Mouse (Mus musculus) neural tube, embryonic 12.5 days (tissue): ENCODE measurements at regions not wholly inside any gene's neighbourhood (a gene's known extent, or its start where the extent isn't known, plus 50 kb on each side); places are given as distances from the start of the nearest gene placed in this dataset.
"Not testable (repeated sequence)": the region's sequence is repeated elsewhere in the genome, so short reads cannot be mapped to it uniquely, and the experiment has no call there.

Experiments used
- ATAC-seq: fragments of 200-750 bp; cut with Nextera tagmentation; 2 replicates; pipeline ENCODE4 v1.8.0; 2017; ENCODE audit warnings: low read depth, mild to moderate bottlenecking, moderate TSS enrichment, moderate library complexity; ENCODE audit not compliant: low FRiP score
- H3K27ac ChIP-seq: fragments of 300-500 bp; sonication (generic); 2 replicates; pipeline ENCODE4 v1.5.1; 2016
- H3K27me3 ChIP-seq: fragments of 300-500 bp; sonication (generic); replicated peaks from 2 replicates; pipeline ENCODE4 v1.6.1; 2016; ENCODE audit warnings: mild to moderate bottlenecking
- H3K36me3 ChIP-seq: fragments of 300-500 bp; sonication (generic); 2 replicates; pipeline ENCODE4 v1.6.1; 2016; ENCODE audit warnings: mild to moderate bottlenecking
- H3K4me1 ChIP-seq: fragments of 300-500 bp; sonication (generic); 2 replicates; pipeline ENCODE4 v1.6.1; 2016
- H3K4me2 ChIP-seq: fragments of 300-500 bp; sonication (generic); replicated peaks from 2 replicates; pipeline ENCODE4 v1.6.1; 2016; ENCODE audit warnings: mild to moderate bottlenecking
- H3K4me3 ChIP-seq: fragments of 300-500 bp; sonication (generic); 2 replicates; pipeline ENCODE4 v1.5.1; 2016
- H3K9ac ChIP-seq: fragments of 300-500 bp; sonication (generic); 2 replicates; pipeline ENCODE4 v1.6.1; 2016; ENCODE audit warnings: mild to moderate bottlenecking
- H3K9me3 ChIP-seq: fragments of 300-500 bp; sonication (generic); 2 replicates; pipeline ENCODE4 v1.6.1; 2016; ENCODE audit warnings: mild to moderate bottlenecking
- WGBS: fragments of 180-500 bp; shearing (Covaris S2); methylation state at CpG from one replicate; pipeline ENCODE4 v1.1.7; 2016; 5-methylcytosine and 5-hydroxymethylcytosine counted together

DNA sequence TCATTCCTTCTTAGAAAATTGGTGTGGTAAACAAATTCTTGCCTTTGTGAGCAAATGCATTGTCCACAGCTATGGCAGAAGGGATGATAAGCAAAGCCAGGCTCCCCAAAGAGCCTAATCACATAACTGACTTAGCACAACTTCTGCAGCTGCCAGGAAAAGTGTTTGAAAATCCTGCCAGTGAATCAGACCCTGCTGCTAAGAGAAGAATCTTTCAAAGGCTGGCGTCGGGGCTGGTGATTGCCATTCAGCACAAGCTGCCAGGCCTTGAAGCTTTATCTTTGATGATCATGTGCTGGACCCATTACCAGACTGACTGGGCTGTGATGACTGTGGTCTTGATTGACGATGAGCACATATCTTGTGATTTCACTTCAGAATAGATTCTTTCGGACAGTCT is 713.9 kb upstream of the Tex47 start:
- WGBS = 85% methylated on average over 4 of the region's 4 CpGs
- no peak overlapping the region for H3K27ac ChIP-seq
- no peaks in the 10 kb centered on the region for H3K27me3 ChIP-seq
- H3K4me2 ChIP-seq = no peak overlapping the region
- H3K9ac ChIP-seq = no peak overlapping the region
- no peaks in the 10 kb centered on the region for H3K4me1 ChIP-seq
- ATAC-seq = no peak
- no peaks in the 10 kb centered on the region for H3K36me3 ChIP-seq
- H3K9me3 ChIP-seq = no peaks in the 10 kb centered on the region
- no peak overlapping the region for H3K4me3 ChIP-seq

DNA sequence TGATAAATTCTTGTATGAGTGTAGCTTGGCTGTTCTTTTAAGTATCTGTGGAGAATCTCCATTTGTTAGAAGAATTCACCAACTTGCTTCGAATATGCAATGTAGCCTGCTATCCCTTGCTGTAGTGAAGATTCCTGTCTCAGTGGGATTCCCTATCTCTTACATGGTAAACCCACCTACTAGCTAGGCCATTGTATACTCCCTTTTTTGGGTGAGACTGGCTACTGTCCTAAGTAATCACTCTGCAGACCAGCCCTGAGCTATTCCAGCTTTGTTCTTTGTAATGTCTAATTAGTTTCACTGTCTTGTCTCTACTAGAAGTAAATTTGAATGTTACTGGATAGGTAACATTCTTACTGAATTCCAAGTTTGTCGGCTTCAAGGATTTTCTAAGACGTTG is 692.8 kb upstream of the Tex47 start:
- not testable (repeated sequence) for H3K27me3 ChIP-seq, H3K9ac ChIP-seq, H3K4me3 ChIP-seq, H3K36me3 ChIP-seq, H3K4me1 ChIP-seq, H3K9me3 ChIP-seq, ATAC-seq, H3K27ac ChIP-seq, H3K4me2 ChIP-seq
- 80% methylated on average over 3 of the region's 3 CpGs for WGBS

- ATAC-seq = peak; percentile 58; the same call in 1 of the 2 replicates
- Histone ChIP-seq H3K9ac (no peak overlapping the region), H3K4me1 (no peaks in the 10 kb centered on the region), H3K27ac (no peak overlapping the region), H3K36me3 (no peaks in the 10 kb centered on the region), H3K4me2 (no peak overlapping the region), H3K4me3 (no peak overlapping the region), H3K27me3 (no peaks in the 10 kb centered on the region), H3K9me3 (no peaks in the 10 kb centered on the region)
- WGBS = 51% methylated on average over 3 of the region's 3 CpGs
Measured at GRCm38 (mm10) chr5:6644869-6645268, 659.0 kb upstream of the Tex47 start.

DNA sequence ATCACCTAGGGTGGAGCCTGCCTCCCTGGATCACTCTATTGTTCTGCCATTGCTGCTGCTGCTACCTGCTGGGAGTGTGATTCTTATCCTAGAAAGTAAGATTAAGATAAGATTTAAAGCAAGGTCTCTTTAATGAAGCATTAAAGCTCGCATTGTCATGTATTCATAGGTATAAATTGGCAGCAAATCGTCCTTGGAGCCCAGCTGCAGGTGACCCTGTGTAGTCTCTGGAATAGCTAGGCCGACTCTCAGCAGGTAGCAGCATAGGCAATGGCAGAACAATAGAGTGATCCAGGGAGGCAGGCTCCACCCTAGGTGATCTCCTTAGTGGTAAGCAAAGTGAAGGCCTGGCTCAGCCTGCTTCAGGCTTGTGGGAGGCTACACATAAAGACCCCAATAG is 627.7 kb upstream of the Tex47 start:
- H3K9me3 ChIP-seq, H3K27ac ChIP-seq, ATAC-seq, H3K4me1 ChIP-seq, H3K36me3 ChIP-seq, H3K4me2 ChIP-seq, H3K27me3 ChIP-seq, H3K4me3 ChIP-seq, H3K9ac ChIP-seq: not testable (repeated sequence)
- whole genome bisulfite sequencing = 55% methylated on average over 3 of the region's 3 CpGs

- Histone ChIP-seq H3K9me3 (no peaks in the 10 kb centered on the region), H3K27ac (no peak overlapping the region), H3K9ac (no peak overlapping the region), H3K4me2 (no peak overlapping the region), H3K4me1 (no peaks in the 10 kb centered on the region), H3K27me3 (no peaks in the 10 kb centered on the region), H3K4me3 (no peak overlapping the region), H3K36me3 (no peaks in the 10 kb centered on the region)
- no peak for ATAC-seq
- WGBS = 76% methylated on average over 4 of the region's 4 CpGs
Measured at GRCm38 (mm10) chr5:6709668-6710309, 594.1 kb upstream of the Tex47 start.

DNA sequence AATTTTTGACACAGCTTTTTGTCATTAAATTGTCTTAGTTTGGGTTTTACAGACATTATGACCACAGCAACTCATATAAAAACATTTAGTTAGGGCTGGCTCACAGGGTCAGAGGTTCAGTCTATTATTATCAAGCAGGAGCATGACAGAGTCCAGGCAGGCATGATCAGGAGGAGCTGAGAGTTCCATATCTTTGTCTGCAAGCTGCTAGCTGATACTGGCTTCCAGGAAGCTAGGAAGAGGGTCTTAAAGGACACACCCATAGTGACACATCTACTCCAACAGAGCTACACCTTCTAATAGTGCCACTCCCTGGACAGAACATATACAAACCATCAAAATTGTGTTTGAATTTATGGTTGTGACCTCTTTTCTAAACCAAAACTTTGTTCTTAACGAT is 587.7 kb upstream of the Tex47 start:
- ATAC-seq = 0 out of 2 replicates have a peak, but pooled peaks have one; percentile 33
- no peak overlapping the region for H3K27ac ChIP-seq
- H3K4me3 ChIP-seq = no peak overlapping the region
- H3K9me3 ChIP-seq = no peaks in the 10 kb centered on the region
- H3K27me3 ChIP-seq = no peaks in the 10 kb centered on the region
- H3K9ac ChIP-seq = no peak overlapping the region
- 64% methylated on average over 1 of the region's 1 CpGs for WGBS
- H3K4me2 ChIP-seq = no peak overlapping the region
- no peaks in the 10 kb centered on the region for H3K36me3 ChIP-seq
- H3K4me1 ChIP-seq = no peaks in the 10 kb centered on the region

DNA sequence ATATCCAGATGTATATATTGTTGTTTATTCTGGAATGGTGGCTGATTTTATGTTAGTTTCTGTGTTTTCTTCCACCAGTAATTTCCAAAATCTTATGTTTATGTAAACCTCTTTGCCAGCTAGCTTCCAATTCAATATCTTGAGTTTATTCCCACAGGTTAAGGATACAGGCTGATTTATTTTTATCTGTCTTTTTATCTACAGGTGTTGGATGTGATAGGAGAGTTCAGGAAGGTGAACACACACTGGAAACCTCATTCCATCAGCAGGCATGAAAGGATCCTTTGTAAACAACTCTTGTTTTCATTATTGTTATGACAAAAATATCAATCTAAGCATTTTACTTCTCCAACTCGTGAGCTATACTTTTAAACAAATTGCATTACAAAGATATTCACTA is 587.3 kb upstream of the Tex47 start:
- Histone ChIP-seq H3K4me2 (no peak overlapping the region), H3K27me3 (no peaks in the 10 kb centered on the region), H3K4me1 (no peaks in the 10 kb centered on the region), H3K9me3 (no peaks in the 10 kb centered on the region), H3K9ac (no peak overlapping the region), H3K27ac (no peak overlapping the region), H3K36me3 (no peaks in the 10 kb centered on the region), H3K4me3 (no peak overlapping the region)
- 89% methylated on average over 1 of the region's 1 CpGs for WGBS
- no peak for ATAC-seq
